Mouse (Mus musculus) kidney, postnatal 25 days (tissue): Measurements from ENCODE around the gene Styx.
A peak's percentile ranks its signal among the peaks of the same experiment; 100 is the strongest.

ENCODE experiments used
- DNase-seq, 2 experiments: peaks; one replicate each; pipeline ENCODE4 v3.0.0; 2021; ENCODE audit warnings: mixed read lengths in 2 of 2

Styx gene

GRCm38 (mm10) chr14:45350931-45351859 lies at the start of gene Styx:
TSS of gene Styx (plus strand) at chr14:45351093.
- DNase-seq, result peak; percentile 95 to 98

GRCm38 (mm10) chr14:45303939-45304338 lies 47.0 kb upstream of the Styx start:
- DNase-seq, result no peak

- no peak for DNase-seq
Measured at GRCm38 (mm10) chr14:45304389-45304788, 46.5 kb upstream of the Styx start.

GRCm38 (mm10) chr14:45305852-45306251 lies 45.0 kb upstream of the Styx start:
- no peak for DNase-seq

DNA sequence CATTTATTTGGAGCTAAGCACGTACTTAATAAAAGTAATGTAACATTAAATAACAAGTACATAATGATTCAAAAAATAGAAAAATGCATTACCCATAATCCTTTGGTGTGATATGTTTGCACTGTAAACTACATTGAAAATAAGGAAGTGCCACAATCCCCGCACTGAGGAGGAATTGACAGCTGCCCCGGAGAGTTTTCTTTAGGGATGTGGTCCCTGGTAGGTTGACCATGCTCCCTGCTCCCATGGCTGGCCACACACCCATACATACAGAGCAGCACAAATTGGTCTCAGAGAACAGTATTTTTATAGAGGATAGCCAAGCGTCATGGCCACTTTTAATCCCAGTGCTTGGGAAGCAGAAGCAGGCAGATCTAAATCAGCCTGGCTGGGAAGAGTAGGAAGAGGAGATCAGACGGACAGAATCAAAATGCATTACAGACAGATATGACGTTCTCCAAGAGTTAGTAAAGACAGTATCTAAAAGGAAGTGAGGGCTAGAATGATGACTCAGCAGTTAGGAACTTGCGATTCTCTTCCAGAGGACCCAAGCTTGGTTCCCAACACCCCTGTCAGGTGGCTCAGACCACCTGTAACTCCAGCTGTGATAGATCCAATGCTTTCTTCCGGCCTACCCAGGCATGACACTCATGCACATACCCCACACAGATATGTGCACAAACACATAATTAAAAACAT lies 43.1 kb upstream of the Styx start:
- DNase-seq, result no peak

DNA sequence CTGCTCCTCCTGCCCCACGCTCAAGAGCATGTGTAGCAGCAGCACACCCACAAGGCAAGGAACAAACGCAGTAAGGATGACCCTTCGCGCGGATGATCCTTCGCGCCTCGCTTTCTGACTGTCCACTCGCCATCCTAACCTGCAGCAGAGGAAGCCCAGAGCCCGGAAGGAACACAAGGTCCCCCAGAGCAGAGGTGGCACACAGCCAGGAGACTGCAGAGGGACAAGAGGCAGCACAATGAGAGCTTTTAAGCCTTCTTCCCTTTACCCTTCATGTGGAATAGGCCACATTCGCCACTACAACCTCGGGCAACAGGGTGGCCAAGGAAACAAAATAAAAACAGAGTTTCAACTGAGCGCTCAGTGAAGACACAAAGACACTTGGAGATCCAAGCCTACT lies 41.2 kb upstream of the Styx start:
- DNase-seq, result peak; percentile 36 to 49

DNA sequence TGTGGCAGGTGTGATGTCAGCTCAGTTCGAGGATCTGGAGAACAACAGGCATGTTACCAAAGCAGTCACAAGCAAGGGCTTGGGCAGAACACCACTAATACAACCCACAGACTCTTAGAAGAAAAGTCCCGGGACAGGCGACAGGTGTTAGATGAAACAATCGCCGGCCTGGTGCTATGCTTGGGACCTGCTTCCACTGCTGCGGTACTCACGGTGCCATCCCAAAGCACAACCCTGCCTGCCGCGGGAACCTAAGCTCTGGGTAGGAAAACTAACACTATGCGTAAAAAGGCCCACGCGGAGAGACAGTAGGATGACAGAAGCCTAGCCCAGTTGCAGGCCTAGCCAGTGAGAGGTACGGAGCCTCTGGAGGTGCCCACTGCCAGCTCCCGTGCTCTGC lies 40.8 kb upstream of the Styx start:
- DNase-seq, result no peak

GRCm38 (mm10) chr14:45316927-45317326 lies 34.0 kb upstream of the Styx start:
- no peak for DNase-seq

- DNase-seq, result no peak
Measured at GRCm38 (mm10) chr14:45317921-45318411, 32.9 kb upstream of the Styx start.

- DNase-seq, result peak; percentile 80 to 91
Measured at GRCm38 (mm10) chr14:45318426-45319236, 32.3 kb upstream of the Styx start, which contains the start of gene Ero1l. TSS of gene Ero1l (minus strand) at chr14:45318771.

DNA sequence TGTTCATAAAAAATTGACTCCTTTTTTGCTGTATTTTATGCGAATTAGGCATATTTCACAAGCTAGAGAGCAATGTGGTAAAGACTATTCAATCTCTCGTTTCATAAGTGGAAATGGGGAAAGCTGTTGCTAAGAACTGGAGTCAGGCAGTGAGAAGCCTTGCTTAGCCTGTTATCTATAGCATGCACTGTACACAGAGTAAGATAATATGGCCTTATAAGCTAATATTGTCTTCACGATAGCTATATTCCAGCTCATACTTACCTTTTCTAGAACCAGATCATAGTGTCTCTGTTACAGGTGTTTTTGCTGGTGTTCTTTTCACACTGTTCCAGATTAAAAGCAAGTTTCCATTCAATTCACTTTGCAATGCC lies 31.7 kb upstream of the Styx start:
- DNase-seq, result no peak

DNA sequence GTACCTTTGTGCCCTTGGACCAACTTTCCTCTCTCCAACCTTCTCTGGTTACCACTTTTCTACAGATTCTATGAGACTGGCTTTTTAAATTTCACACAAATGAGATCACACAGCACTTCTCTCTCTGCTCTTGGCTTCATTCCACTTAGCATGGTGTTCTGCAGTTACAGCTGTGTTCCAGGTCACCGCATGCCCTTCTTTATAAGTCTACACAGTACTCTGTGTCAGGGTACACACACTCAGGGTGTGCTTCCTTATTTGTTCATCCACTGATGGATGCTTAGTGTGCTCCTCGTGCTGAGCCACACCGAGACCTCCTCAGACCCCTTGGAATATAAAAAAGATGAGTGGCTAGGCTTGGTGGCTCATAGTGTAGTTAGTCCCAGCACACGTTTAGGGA lies 30.8 kb upstream of the Styx start:
- no peak for DNase-seq

GRCm38 (mm10) chr14:45321067-45321466 lies 29.8 kb upstream of the Styx start:
- no peak for DNase-seq

DNA sequence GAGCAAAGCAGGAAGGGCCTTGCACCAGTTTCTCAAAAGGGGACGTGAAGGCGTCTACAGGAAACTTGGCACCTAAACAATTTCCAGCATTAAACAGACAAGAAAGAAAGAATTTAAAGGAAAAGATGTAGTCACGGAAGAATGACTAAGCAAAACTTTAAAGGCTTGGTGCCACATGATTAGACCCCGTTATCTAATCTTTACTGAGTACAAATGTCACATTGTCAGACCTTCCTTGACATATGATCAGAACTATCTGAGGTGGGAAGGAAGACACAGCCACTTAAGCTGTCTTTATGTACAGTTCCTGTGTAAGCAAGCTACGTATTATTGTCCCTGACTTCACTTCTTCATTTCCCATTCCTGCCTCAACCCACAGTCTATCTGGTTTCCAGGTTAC lies 29.3 kb upstream of the Styx start:
- DNase-seq, result no peak

DNA sequence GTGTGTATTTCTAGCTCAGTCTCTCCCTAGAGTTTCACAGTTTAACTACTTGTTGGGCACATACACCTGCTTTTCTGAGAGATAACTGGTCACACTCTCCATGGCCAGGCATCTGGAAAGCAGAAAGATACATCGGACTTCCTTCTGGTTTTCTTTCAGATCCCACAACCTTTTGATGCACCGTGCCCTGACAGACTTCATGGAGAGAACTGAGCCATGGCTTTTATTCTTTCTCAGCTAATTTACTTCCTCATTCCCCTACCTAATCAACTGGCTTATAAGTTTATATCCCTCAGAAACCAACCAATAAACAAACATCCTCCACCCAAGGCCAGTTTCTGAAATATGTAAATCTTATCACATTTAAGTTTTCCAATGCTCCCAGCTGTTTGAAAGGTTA lies 28.4 kb upstream of the Styx start:
- DNase-seq, result no peak

DNA sequence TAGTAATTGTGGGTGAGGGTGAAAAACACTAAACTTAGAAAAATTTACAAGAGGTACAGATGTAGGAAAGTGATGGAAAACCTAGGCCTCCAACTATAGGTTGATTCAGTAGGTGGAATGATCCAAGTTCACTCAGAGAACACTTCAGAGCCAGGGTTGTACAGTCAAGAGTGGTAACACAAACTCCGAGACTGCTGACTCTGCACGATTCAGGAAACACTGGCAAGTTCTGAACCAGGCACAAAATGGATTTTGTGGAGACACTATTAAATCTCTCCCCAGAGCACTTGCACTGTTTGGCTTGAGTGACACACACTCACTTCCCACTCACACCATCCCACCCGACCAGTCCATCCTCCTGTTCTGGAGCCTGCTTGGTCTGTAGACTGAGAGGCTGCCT lies 27.6 kb upstream of the Styx start:
- no peak for DNase-seq

DNA sequence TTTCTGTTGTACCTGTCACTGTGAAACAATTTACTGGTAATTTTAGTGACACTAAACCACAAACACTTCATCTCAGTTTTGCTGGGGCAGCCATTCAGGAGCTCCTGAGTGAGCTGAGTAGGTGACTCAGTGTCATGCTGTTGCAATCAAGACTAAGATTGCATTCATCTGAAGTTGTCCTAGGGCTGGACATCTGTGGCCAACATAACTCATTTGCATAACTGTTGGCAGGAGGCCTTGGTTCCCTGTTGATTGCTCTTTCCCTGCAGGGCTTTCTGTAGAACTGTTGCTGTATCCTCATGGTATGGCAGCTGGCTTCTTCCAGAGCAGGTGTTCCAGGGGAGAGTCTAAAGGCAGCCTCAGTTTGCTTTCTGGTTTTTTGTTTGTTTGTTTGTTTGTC lies 25.4 kb upstream of the Styx start:
- no peak for DNase-seq

DNA sequence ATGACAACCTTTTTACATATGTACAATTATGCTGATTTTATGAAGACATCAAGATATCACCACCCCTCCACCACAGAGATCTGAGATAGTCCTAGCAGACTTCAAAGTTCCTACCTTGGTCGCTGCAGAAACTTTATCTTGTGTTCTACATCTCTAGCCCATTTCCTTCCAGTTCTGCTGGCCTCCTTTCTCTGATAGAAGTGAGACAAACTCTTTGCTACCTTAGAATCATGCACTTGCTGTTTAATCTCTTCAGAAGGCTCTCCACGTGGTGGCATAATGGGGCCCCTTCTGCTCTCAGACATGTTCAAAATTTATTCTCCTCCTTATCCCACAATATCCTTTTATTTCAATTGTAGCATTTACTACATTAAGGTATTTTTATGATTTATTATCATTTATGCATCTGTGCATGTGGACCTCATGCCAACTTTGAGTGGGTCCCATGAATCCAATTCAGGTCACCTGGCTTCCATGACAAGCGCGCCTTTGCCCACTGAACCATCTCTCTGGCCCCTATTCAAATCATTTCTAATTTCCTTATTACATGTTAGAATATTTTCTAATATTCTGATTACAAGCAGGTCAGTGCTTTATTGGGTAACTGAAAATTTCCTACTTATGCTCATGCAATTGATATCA lies 22.7 kb upstream of the Styx start:
- no peak for DNase-seq

DNA sequence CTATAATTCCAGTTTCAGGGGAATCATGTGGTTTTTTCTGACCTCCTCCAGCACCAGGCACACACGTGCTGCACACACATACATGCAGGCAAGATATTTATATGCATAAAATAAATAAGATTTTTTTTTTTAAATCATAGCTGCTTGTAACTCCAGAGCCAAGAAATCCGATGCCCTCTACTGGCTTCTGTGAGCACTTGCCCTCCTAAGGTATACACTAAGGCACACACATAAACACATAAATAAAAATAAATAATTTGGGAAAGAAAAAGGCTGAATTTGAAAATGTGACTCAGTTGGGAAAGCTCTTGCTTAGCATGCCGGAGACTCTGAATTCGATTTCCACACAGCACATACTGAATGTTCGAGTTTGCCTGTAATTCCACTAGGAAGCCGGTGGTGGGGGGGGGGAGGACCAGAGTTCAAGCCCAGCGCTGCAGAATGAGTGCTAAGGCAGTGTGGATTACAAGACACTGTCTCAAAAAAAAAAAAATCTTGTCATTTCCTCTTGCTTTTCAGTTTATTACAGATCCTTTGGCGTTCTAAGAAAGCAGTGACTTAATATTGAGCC lies 21.8 kb upstream of the Styx start:
- DNase-seq, result no peak

DNA sequence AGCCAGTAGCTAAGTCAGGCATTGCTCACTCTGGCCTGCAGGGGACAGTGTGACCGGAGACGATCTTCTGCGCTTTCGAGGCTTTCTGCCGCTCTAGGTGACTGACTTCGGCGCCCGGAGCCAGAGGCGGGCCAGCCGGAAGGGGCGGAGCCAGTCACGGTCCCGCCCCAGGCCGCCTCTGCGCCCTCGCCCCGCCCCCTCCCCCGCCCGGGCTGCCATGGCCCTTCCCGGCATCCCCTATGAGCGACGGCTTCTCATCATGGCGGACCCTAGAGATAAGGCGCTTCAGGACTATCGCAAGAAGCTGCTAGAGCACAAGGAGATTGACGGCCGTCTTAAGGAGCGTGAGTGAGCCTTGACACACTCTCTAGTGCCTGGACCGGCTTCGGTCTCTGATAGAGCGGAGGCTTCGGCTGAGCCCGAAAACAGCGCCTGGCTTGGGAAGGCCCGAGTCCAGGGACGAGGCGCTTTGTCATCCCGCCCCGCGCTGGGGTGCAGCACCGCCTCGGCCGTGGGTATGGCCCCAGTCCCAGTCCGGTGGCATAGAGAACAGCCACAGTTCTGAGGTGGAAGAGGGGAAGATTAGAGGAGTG lies 21.2 kb upstream of the Styx start, which contains the start of gene Psmc6:
Psmc6 (plus strand) TSS at position 200 of the 593 bp plus-strand sequence.
- peak; percentile 90 to 95 for DNase-seq
